Mouse (Mus musculus): ENCODE data around the gene Fmo4. TPM values are rescaled to one million over a fixed set of nuclear protein-coding genes. Genes with fewer than 3 reads are reported as not detected.

Gene Fmo4
- polyA plus RNA-seq (2017; shearing (Covaris generic)) = not detected

GRCm38 (mm10) chr1:162813836-162814156 lies at the start of gene Fmo4:
TSS of gene Fmo4 (minus strand) at chr1:162813972.
- ATAC-seq = no peak

- no peak for ATAC-seq
These were observed 48.6 kb upstream of the Fmo4 start for GRCm38 (mm10) chr1:162862328-162862727.

- no peak for ATAC-seq
These were observed 46.3 kb upstream of the Fmo4 start for GRCm38 (mm10) chr1:162859996-162860605.

- no peak for ATAC-seq
These were observed 45.8 kb upstream of the Fmo4 start for GRCm38 (mm10) chr1:162859545-162859976.

GRCm38 (mm10) chr1:162858748-162859130 lies 45.0 kb upstream of the Fmo4 start:
- no peak for ATAC-seq

GRCm38 (mm10) chr1:162857766-162858747 lies 44.3 kb upstream of the Fmo4 start:
- no peak for ATAC-seq

GRCm38 (mm10) chr1:162853812-162854482 lies 40.2 kb upstream of the Fmo4 start:
- ATAC-seq = no peak

- no peak for ATAC-seq
These were observed 33.8 kb upstream of the Fmo4 start for GRCm38 (mm10) chr1:162847554-162847953.

GRCm38 (mm10) chr1:162840211-162840610 lies 26.4 kb upstream of the Fmo4 start:
- no peak for ATAC-seq

GRCm38 (mm10) chr1:162838976-162839375 lies 25.2 kb upstream of the Fmo4 start:
- ATAC-seq = no peak

- no peak for ATAC-seq
These were observed 20.6 kb upstream of the Fmo4 start for GRCm38 (mm10) chr1:162834342-162834741.

GRCm38 (mm10) chr1:162832574-162832953 lies 18.8 kb upstream of the Fmo4 start:
- no peak for ATAC-seq

GRCm38 (mm10) chr1:162831838-162832573 lies 18.2 kb upstream of the Fmo4 start:
- ATAC-seq = no peak

GRCm38 (mm10) chr1:162819280-162819679 lies 5.5 kb upstream of the Fmo4 start:
- ATAC-seq = no peak

- ATAC-seq = no peak
These were observed 1.8 kb upstream of the Fmo4 start for GRCm38 (mm10) chr1:162815381-162816127.

GRCm38 (mm10) chr1:162814932-162815331 lies 1.2 kb upstream of the Fmo4 start:
- no peak for ATAC-seq

- ATAC-seq = no peak
These were observed 483 bp downstream of the Fmo4 start for GRCm38 (mm10) chr1:162813143-162813835.

- ATAC-seq = no peak
These were observed 5.2 kb downstream of the Fmo4 start for GRCm38 (mm10) chr1:162808541-162808940.

- no peak for ATAC-seq
These were observed 6.3 kb downstream of the Fmo4 start for GRCm38 (mm10) chr1:162807441-162807840.

- no peak for ATAC-seq
These were observed 8.8 kb downstream of the Fmo4 start for GRCm38 (mm10) chr1:162805011-162805410.

- no peak for ATAC-seq
These were observed 17.3 kb downstream of the Fmo4 start for GRCm38 (mm10) chr1:162796441-162796840.
